Mouse (Mus musculus) lung, postnatal 4 days (tissue): Measurements from ENCODE around the gene Myo16.

ENCODE experiments used
- DNase-seq, 2 experiments: peaks; one replicate each; pipeline ENCODE4 v3.0.0; 2021

Myo16 gene

GRCm38 (mm10) chr8:10177131-10177530 lies 23.4 kb downstream of the Myo16 start:
- DNase-seq = no peak

- DNase-seq = no peak
These were observed 25.3 kb downstream of the Myo16 start for GRCm38 (mm10) chr8:10178986-10179385.

- no peak for DNase-seq
These were observed 36.9 kb downstream of the Myo16 start for GRCm38 (mm10) chr8:10190607-10191006.

GRCm38 (mm10) chr8:10198164-10198563 lies 44.5 kb downstream of the Myo16 start:
- DNase-seq = no peak

- DNase-seq = no peak
These were observed 45.6 kb downstream of the Myo16 start for GRCm38 (mm10) chr8:10199301-10199700.

- DNase-seq = no peak
These were observed 46.3 kb downstream of the Myo16 start for GRCm38 (mm10) chr8:10200042-10200441.

- no peak for DNase-seq
These were observed 61.3 kb downstream of the Myo16 start for GRCm38 (mm10) chr8:10215023-10215422.

GRCm38 (mm10) chr8:10219761-10220276 lies 66.1 kb downstream of the Myo16 start:
- no peak for DNase-seq

GRCm38 (mm10) chr8:10222770-10223169 lies 69.1 kb downstream of the Myo16 start:
- DNase-seq = no peak

- no peak for DNase-seq
These were observed 70.0 kb downstream of the Myo16 start for GRCm38 (mm10) chr8:10223528-10224194.

- no peak for DNase-seq
These were observed 70.7 kb downstream of the Myo16 start for GRCm38 (mm10) chr8:10224305-10224971.

- no peak for DNase-seq
These were observed 71.3 kb downstream of the Myo16 start for GRCm38 (mm10) chr8:10225018-10225417.

- peak in 1 of 2 experiments; percentile 51 for DNase-seq
These were observed 77.1 kb downstream of the Myo16 start for GRCm38 (mm10) chr8:10230746-10231369.

GRCm38 (mm10) chr8:10234516-10234915 lies 80.8 kb downstream of the Myo16 start:
- no peak for DNase-seq

- DNase-seq = no peak
These were observed 89.6 kb downstream of the Myo16 start for GRCm38 (mm10) chr8:10243344-10243743.

- no peak for DNase-seq
These were observed 95.4 kb downstream of the Myo16 start for GRCm38 (mm10) chr8:10249156-10249555.

GRCm38 (mm10) chr8:10255741-10256140 lies 102.0 kb downstream of the Myo16 start:
- no peak for DNase-seq

GRCm38 (mm10) chr8:10256563-10256962 lies 102.9 kb downstream of the Myo16 start:
- DNase-seq = no peak

- DNase-seq = no peak
These were observed 116.4 kb downstream of the Myo16 start for GRCm38 (mm10) chr8:10270094-10270493.

GRCm38 (mm10) chr8:10292600-10292999 lies 138.9 kb downstream of the Myo16 start:
- no peak for DNase-seq

- DNase-seq = no peak
These were observed 147.1 kb downstream of the Myo16 start for GRCm38 (mm10) chr8:10300797-10301196.

- DNase-seq = no peak
These were observed 149.3 kb downstream of the Myo16 start for GRCm38 (mm10) chr8:10303061-10303460.

- no peak for DNase-seq
These were observed 150.3 kb downstream of the Myo16 start for GRCm38 (mm10) chr8:10303992-10304391.

GRCm38 (mm10) chr8:10304721-10305120 lies 151.0 kb downstream of the Myo16 start:
- no peak for DNase-seq
